Mouse (Mus musculus): Measurements from ENCODE around the gene Hoxa11.

DNA sequence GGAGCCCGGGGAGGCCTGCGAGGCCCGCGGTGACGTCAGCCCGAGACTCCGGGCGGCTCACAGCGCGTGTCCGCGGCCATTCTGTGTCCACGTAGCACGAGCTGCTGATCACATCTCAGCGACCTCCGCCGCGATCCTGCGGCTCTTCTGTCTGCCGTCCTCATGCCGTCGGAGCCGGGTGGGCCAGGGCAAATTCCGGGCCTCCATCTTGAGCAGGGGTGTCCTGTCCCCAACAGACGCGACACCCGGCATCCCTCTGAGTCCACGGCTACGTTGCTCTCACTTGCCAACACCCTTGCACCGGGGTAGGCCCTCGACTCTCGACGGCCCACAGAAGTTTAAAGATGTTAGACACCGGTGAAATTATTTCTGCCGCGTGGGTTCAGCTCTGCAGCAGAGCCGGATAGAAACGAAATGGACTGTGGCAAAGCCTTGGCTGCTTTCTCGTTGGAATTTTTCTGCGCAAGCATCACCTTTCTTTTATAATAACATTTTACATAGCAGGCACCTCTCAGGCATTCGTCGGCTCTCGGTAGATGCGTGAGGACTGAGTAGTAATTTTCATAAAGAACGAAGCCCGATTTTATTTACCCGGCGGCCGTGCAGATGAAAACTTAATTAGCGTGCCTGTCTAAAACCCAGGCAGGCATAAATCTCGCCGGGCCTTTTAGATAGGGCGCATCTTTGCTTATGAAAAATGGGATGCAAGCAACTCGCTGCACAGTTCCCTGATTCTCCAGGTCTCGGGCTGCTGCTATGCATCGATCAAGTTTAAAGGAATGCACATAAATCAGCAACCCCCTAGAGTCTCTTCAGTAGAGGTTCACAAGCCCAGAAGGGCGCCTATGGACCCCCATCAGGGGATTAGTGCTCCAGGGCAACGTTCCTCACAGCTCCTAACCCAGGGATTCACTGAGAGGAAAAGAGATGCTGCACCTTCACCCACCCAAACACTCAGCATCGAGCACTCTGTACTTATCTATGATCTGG lies 8.2 kb upstream of the Hoxa11 start:
- TF ChIP-seq CTCF (IDR thresholded peaks at IDR 0.05; ENCODE audit: extremely low read depth, insufficient read length, insufficient replicate concordance, low read depth, low read length) (no peak), POLR2A (IDR thresholded peaks at IDR 0.05; ENCODE audit: low read depth, low read length) (no peak)
